Mouse (Mus musculus) heart, postnatal 0 days (tissue): ENCODE measurements at regions not wholly inside any gene's neighbourhood (a gene's known extent, or its start where the extent isn't known, plus 50 kb on each side); places are given as distances from the start of the nearest gene placed in this dataset.
"Not testable (repeated sequence)": the region's sequence is repeated elsewhere in the genome, so short reads cannot be mapped to it uniquely, and the experiment has no call there.

ENCODE experiments used
- ATAC-seq: fragments of 200-750 bp; cut with Nextera tagmentation; 2 replicates; pipeline ENCODE4 v1.8.0; 2017; ENCODE audit warnings: low read depth, moderate number of reproducible peaks, moderate library complexity; ENCODE audit not compliant: insufficient read depth
- DNase-seq: peaks from one replicate; pipeline ENCODE4 v3.0.0-alpha.2; 2016; ENCODE audit warnings: low spot score
- H3K27ac ChIP-seq: fragments of 300-500 bp; sonication (generic); 2 replicates; pipeline ENCODE4 v1.5.1; 2014; ENCODE audit warnings: low read depth, mild to moderate bottlenecking
- H3K27me3 ChIP-seq: fragments of 300-500 bp; sonication (generic); 2 replicates; pipeline ENCODE4 v1.6.1; 2014; ENCODE audit warnings: low read length, mixed read lengths; ENCODE audit not compliant: control insufficient read depth, insufficient read depth
- H3K36me3 ChIP-seq: fragments of 300-500 bp; sonication (generic); replicated peaks from 2 replicates; pipeline ENCODE4 v1.6.1; 2014; ENCODE audit warnings: low read length, mixed read lengths; ENCODE audit not compliant: control insufficient read depth, insufficient read depth
- H3K4me1 ChIP-seq: fragments of 300-500 bp; sonication (generic); 2 replicates; pipeline ENCODE4 v1.6.1; 2014; ENCODE audit warnings: antibody characterized with exemption; ENCODE audit not compliant: control insufficient read depth, insufficient read depth
- H3K4me2 ChIP-seq: fragments of 300-500 bp; sonication (generic); 2 replicates; pipeline ENCODE4 v1.6.1; 2014; ENCODE audit warnings: low read depth, mild to moderate bottlenecking, low read length, moderate library complexity
- H3K4me3 ChIP-seq: fragments of 300-500 bp; sonication (generic); 2 replicates; pipeline ENCODE4 v1.5.1; 2014; ENCODE audit warnings: low read depth, low read length
- H3K9ac ChIP-seq: fragments of 300-500 bp; sonication (generic); replicated peaks from 2 replicates; pipeline ENCODE4 v1.6.1; 2014; ENCODE audit warnings: low read depth, low read length, mixed read lengths
- H3K9me3 ChIP-seq: fragments of 300-500 bp; sonication (generic); replicated peaks from 2 replicates; pipeline ENCODE4 v1.6.1; 2016; ENCODE audit warnings: low read length; ENCODE audit not compliant: control insufficient read depth
- CTCF ChIP-seq: IDR thresholded peaks from 2 replicates; pipeline ENCODE4 v1.5.1; 2016; ENCODE audit warnings: antibody characterized with exemption, control low read depth, low read depth
- EP300 ChIP-seq: IDR thresholded peaks from 2 replicates; pipeline ENCODE4 v1.6.1; 2016; ENCODE audit warnings: antibody characterized with exemption, low read depth
- WGBS: fragments of 180-500 bp; shearing (Covaris S2); extraction: QIAGEN DNeasy Blood & Tissue Kit; methylation state at CpG from one replicate; pipeline ENCODE4 v1.1.7; 2014; 5-methylcytosine and 5-hydroxymethylcytosine counted together

DNA sequence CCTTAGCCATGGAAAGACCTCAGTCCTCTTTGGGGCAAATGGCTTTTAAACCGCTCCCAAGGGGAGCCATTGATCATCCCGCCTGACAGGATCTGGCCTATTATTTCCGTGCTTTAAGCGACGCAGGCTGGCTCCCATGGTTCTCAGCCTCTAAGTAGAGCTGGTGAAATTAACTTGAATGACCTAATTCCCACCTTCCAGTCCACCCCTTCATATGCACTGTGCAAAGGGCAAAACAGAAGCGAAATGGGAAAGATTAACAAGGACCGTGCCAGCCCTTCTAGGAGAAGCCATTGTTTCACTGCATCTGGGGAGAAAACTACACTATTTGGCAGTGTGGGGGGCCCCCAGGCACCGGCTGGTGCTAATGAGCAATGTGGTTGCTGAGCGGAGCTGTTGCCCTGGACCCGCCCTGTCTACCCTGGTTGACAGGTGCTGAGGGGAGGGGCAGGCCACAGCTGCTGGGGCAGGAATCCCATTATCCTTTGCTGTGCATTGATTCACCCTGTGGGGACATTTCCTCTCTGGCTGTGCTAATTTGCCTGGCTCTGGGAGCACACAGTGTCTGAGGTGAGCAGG is 378.3 kb upstream of the Id2 start:
- Histone ChIP-seq H3K4me1 (no peaks in the 10 kb centered on the region), H3K4me3 (no peak overlapping the region), H3K4me2 (no peak overlapping the region), H3K36me3 (no peaks in the 10 kb centered on the region), H3K27me3 (no peaks in the 10 kb centered on the region), H3K27ac (no peak overlapping the region), H3K9me3 (no peaks in the 10 kb centered on the region), H3K9ac (no peak overlapping the region)
- ATAC-seq (no peak), DNase-seq (no peak)
- WGBS: 41% methylated on average over 10 of the region's 10 CpGs
- TF ChIP-seq EP300 (no peak), CTCF (no peak)

DNA sequence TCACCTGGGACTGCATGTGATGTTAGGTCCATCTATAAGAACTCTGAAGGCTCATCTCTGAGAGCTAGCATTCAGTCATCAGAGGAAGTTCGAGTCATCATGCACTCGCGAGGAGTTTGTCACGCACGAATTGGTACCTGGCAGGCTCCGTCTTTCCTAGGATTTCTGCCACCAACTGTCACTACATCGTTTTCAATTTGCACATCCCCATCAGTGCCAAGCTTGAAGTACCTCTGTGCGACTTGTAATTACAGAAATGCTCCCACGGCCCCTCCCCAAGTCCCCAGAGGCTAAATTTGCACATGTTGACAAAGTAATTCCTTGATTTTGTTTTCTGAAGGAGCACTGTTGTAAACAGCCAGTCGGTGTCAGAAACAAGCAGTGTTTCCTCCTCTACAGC is 372.2 kb upstream of the Id2 start:
- Histone ChIP-seq H3K4me3 (no peak overlapping the region), H3K9ac (no peak overlapping the region), H3K9me3 (no peaks in the 10 kb centered on the region), H3K4me2 (no peak overlapping the region), H3K36me3 (no peaks in the 10 kb centered on the region), H3K4me1 (peaks cover 6% of the 10 kb centered on the region; the same call in 1 of the 2 replicates), H3K27ac (no peak overlapping the region), H3K27me3 (no peaks in the 10 kb centered on the region)
- DNase-seq (no peak), ATAC-seq (no peak)
- TF ChIP-seq CTCF: no peak
- no peak for TF ChIP-seq EP300
- WGBS: 82% methylated on average over 10 of the region's 10 CpGs

DNA sequence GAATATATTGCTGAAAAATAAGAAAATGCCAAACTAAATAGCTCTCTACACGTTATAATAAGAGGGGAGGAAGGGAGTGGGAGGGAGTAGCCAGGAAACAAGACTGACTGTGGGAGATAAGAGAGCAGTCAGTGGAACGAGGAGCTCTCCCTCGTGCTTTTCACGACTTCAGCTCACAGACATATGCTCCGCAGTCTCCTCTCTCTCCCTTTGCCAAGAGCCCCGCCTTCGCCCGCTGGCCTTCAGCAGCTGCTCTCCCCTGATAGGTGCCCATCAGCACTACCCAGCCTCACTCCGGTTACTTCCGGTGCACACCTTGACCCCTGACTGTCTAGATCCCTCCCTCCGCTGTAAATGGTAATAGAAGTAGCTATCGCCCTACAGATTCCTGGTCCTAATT is 370.8 kb upstream of the Id2 start:
- TF ChIP-seq EP300 (no peak), CTCF (no peak)
- peak; percentile 58 for ATAC-seq
- no peaks in the 10 kb centered on the region for H3K9me3 ChIP-seq
- H3K36me3 ChIP-seq: no peaks in the 10 kb centered on the region
- no peak overlapping the region for H3K9ac ChIP-seq
- DNase-seq: peak; percentile 29
- H3K4me2 ChIP-seq: peak overlapping the region; percentile 24; the same call in 1 of the 2 replicates
- WGBS: 13% methylated on average over 12 of the region's 12 CpGs
- H3K4me1 ChIP-seq: peaks cover 6% of the 10 kb centered on the region; the same call in 1 of the 2 replicates
- no peaks in the 10 kb centered on the region for H3K27me3 ChIP-seq
- H3K4me3 ChIP-seq: no peak overlapping the region
- H3K27ac ChIP-seq: no peak overlapping the region

DNA sequence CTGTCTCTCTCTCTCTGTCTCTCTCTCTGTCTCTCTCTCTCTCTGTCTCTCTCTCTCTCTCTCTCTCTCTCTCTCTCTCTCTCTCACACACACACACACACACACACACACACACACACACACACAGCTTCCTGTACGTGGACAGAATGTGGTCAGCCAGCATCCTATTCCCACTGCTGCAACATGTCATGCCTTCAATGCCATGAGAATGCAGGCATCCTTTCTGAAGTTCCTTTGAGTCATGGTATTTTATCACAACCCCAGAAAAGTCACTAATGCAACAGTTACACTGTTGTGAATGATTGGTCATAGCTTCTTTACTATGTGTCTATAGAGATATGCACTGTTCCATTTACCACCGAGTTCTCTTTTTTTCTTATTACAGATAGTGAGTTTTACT is 365.8 kb upstream of the Id2 start:
- H3K4me3 ChIP-seq, ATAC-seq, H3K9me3 ChIP-seq, H3K4me1 ChIP-seq, H3K9ac ChIP-seq, H3K4me2 ChIP-seq, H3K27me3 ChIP-seq, H3K27ac ChIP-seq, DNase-seq, H3K36me3 ChIP-seq: not testable (repeated sequence)
- 60% methylated on average over 2 of the region's 2 CpGs for WGBS

DNA sequence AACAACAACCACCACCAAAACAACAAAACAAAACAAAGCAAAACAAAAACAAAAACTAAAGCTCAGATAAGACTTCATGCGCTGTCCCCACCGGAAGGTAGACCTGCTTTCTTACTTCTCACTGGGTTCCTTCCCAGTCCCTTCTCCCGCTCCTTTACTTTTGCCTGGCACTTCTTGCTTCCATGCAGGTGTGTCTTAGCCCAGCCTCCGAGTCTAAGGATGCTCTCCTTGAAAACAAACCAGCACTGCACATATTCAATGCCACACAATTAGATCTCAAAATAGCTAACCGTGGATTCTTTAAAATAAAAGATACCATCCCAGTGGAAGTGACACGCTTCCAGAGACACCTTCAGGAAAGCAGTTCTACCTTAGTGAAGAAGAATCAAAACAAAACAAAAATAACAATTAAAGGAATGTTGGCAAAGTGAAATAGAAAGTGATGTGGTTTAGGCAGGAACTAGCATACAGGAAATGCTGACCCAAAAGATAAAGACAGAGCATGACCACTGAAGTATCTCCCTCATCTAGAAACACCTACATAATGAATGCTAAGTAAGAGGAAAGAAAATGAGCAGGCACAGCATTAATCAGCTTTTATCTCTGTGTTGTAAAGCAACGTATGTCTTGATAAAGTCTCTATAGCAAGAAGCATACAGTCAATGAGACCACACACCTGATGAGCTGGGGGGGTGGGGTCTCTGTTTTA is 358.5 kb upstream of the Id2 start:
- WGBS: 83% methylated on average over 7 of the region's 7 CpGs
- H3K27me3 ChIP-seq: no peaks in the 10 kb centered on the region
- no peak overlapping the region for H3K4me2 ChIP-seq
- no peaks in the 10 kb centered on the region for H3K9me3 ChIP-seq
- H3K27ac ChIP-seq: no peak overlapping the region
- no peak overlapping the region for H3K4me3 ChIP-seq
- no peaks in the 10 kb centered on the region for H3K4me1 ChIP-seq
- H3K9ac ChIP-seq: no peak overlapping the region
- DNase-seq (no peak), ATAC-seq (no peak)
- TF ChIP-seq EP300 (no peak), CTCF (no peak)
- H3K36me3 ChIP-seq: no peaks in the 10 kb centered on the region

DNA sequence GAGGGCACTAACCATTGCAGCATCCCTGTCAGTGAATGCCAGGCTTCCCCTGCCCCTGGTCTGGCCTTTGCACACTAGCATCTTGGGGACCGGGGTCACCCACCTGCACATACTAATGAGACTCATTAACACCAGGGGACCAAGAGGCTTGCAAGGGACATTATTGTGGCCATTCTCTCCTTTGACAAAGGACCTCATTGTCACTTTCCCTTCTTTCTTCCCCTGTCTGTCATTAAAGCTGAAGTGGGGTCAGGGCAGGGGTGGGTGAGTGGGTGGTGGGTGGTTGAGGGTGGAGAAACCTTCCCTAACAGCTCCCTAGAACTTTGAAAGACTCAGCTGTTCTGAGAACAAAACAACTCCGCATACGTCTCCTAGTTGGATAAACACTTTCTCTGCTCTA is 356.4 kb upstream of the Id2 start:
- H3K36me3 ChIP-seq: no peaks in the 10 kb centered on the region
- ATAC-seq: no peak
- no peak for TF ChIP-seq EP300
- TF ChIP-seq CTCF: no peak
- H3K27ac ChIP-seq: no peak overlapping the region
- no peak overlapping the region for H3K9ac ChIP-seq
- WGBS: 72% methylated on average over 3 of the region's 3 CpGs
- H3K9me3 ChIP-seq: no peaks in the 10 kb centered on the region
- no peak overlapping the region for H3K4me2 ChIP-seq
- DNase-seq: no peak
- H3K4me1 ChIP-seq: no peaks in the 10 kb centered on the region
- H3K27me3 ChIP-seq: no peaks in the 10 kb centered on the region
- no peak overlapping the region for H3K4me3 ChIP-seq
